Mouse (Mus musculus): Measurements from ENCODE around the gene Cluh. TPM values are rescaled to one million over a fixed set of nuclear protein-coding genes. Genes with fewer than 3 reads are reported as not detected.

Cluh gene
- polyA plus RNA-seq, 1 experiment from 2014 or later = 22.5 TPM

DNA sequence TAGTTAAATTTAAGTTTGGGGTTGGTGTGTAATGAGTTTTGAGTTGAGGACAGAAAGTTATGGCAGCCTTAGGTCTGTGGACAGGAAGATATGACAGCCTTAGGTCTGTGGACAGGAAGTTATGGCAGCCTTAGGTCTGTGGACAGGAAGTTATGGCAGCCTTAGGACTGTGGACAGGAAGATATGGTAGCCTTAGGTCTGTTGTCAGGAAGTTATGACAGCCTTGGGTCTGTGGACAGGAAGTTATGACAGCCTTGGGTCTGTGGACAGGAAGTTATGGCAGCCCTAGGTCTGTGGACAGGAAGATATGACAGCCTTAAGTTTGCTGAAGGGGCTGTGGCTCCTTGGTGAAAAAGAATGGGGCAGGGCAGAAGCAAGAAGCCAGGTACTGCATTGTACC, 24.0 kb upstream of the Cluh start:
- no peak overlapping the region for H3K4me2 ChIP-seq
- no peaks in the 10 kb centered on the region for H3K9me3 ChIP-seq
- H3K4me3 ChIP-seq = no peak overlapping the region
- H3K27ac ChIP-seq = no peak overlapping the region
- no peaks in the 10 kb centered on the region for H3K36me3 ChIP-seq
- no peaks in the 10 kb centered on the region for H3K4me1 ChIP-seq
- no peak overlapping the region for H3K9ac ChIP-seq
- no peak for ATAC-seq (ENCODE audit: insufficient number of reproducible peaks, insufficient read depth, low FRiP score, low TSS enrichment, low read depth)
- H3K27me3 ChIP-seq = peaks cover 21% of the 10 kb centered on the region

DNA sequence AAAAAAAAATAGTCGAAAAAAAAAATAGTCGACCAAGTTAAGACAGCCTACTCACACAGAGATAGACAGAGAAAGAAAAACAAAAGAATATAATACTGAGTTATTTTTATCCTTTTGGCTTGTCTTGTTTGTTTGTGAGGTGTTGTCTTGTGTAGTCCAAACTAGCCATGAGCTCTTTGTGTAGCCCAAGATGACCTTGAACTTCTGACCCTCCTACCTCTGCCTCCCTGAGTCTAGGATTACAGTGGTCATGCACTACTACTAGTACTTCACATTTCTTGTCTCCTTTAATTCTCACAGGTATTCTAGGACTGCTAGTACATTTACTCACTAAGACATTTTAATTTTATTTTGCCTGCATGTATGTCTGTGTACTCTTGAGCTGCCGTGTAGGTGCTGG, 21.8 kb upstream of the Cluh start:
- H3K9ac ChIP-seq = no peak overlapping the region
- H3K4me3 ChIP-seq = no peak overlapping the region
- ATAC-seq (ENCODE audit: insufficient number of reproducible peaks, insufficient read depth, low FRiP score, low TSS enrichment, low read depth) = no peak
- H3K27me3 ChIP-seq = peaks cover under 1% of the 10 kb centered on the region; the same call in 1 of the 2 replicates
- H3K36me3 ChIP-seq = no peaks in the 10 kb centered on the region
- H3K4me2 ChIP-seq = no peak overlapping the region
- no peak overlapping the region for H3K27ac ChIP-seq
- no peaks in the 10 kb centered on the region for H3K9me3 ChIP-seq
- H3K4me1 ChIP-seq = no peaks in the 10 kb centered on the region
- 72% methylated on average over 3 of the region's 3 CpGs for WGBS

- H3K36me3 ChIP-seq = no peaks in the 10 kb centered on the region
- no peak overlapping the region for H3K9ac ChIP-seq
- H3K9me3 ChIP-seq = no peaks in the 10 kb centered on the region
- H3K4me1 ChIP-seq = peaks cover 3% of the 10 kb centered on the region
- no peak overlapping the region for H3K4me2 ChIP-seq
- H3K4me3 ChIP-seq = no peak overlapping the region
- no peak overlapping the region for H3K27ac ChIP-seq
- ATAC-seq (ENCODE audit: insufficient number of reproducible peaks, insufficient read depth, low FRiP score, low TSS enrichment, low read depth) = no peak
- 70% methylated on average over 7 of the region's 7 CpGs for WGBS
- H3K27me3 ChIP-seq = peaks cover 2% of the 10 kb centered on the region; the same call in 1 of the 2 replicates
Observed at GRCm38 (mm10) chr11:74631880-74632789, 17.2 kb upstream of the Cluh start.

DNA sequence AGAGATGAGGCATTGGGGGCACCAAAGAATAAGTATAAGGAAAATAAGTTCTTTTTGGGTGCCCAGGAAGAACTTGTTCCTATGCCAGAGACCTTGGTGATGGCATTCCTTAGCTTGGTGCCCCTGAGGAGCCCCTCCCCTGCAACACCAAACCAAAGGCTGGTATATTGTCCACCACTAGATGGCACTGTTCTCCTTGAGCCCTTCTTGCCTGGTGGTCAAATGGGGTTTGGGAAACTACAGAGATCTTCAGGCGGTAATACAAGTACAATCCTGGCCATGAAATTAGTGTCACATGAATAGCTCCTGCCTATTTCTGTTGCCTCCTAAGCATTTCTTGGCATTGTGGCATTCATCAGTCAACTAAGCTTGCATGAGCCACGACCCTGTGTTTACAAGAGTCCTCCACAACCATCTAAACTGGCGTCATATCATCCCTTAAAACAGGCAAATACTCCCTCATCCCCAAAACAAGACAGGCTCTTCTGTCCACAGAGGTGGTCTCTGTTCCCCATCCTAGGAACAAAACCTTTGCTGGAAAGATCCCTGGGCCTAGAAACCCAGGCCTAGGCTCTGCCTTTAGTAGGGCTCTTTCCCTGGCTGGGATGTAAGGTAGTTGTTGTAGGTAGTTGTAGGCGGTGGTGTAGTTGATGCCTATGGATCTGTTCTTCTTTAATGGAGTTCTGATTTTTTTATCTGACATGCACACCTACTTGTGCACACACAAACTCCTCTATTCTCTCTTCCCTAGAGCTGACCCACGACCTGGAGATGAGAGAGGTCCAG, 14.6 kb upstream of the Cluh start:
- H3K4me2 ChIP-seq = no peak overlapping the region
- peaks cover 20% of the 10 kb centered on the region for H3K4me1 ChIP-seq
- no peak overlapping the region for H3K9ac ChIP-seq
- peaks cover 8% of the 10 kb centered on the region; the same call in 1 of the 2 replicates for H3K27me3 ChIP-seq
- H3K36me3 ChIP-seq = no peaks in the 10 kb centered on the region
- no peak for ATAC-seq (ENCODE audit: insufficient number of reproducible peaks, insufficient read depth, low FRiP score, low TSS enrichment, low read depth)
- no peak overlapping the region for H3K27ac ChIP-seq
- WGBS = 60% methylated on average over 5 of the region's 5 CpGs
- H3K9me3 ChIP-seq = no peaks in the 10 kb centered on the region
- no peak overlapping the region for H3K4me3 ChIP-seq

DNA sequence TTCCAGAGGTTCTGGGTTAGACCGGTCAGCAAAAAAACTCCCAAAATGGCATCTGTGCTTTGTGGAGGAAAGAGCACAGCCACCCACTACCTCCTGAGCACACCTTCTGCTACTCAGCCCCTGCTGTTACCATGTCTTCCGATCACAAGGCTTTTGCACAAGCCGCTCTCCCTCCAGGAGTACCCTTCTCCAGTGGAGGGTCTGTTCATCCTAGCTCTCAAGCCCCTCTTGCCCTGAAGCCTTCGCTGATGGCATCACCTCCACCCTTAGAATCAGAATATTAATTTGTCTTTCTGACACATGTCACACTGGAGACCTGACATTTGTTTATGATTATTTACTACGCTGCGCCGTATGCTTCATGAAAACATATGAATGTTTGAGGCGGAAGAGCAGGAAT, 11.8 kb upstream of the Cluh start:
- 19% methylated on average over 8 of the region's 8 CpGs for WGBS
- Histone ChIP-seq H3K4me2 (peak overlapping the region; percentile 90), H3K9ac (peak overlapping the region; percentile 89), H3K4me1 (peaks cover 20% of the 10 kb centered on the region), H3K4me3 (peak overlapping the region; percentile 83), H3K9me3 (no peaks in the 10 kb centered on the region), H3K27me3 (peaks cover 11% of the 10 kb centered on the region; the same call in 1 of the 2 replicates), H3K27ac (peak overlapping the region; percentile 94; the same call in 1 of the 2 replicates), H3K36me3 (no peaks in the 10 kb centered on the region)
- ATAC-seq (ENCODE audit: insufficient number of reproducible peaks, insufficient read depth, low FRiP score, low TSS enrichment, low read depth) = no peak

- H3K9me3 ChIP-seq = no peaks in the 10 kb centered on the region
- no peaks in the 10 kb centered on the region for H3K36me3 ChIP-seq
- ATAC-seq (ENCODE audit: insufficient number of reproducible peaks, insufficient read depth, low FRiP score, low TSS enrichment, low read depth) = peak; percentile 86
- H3K4me1 ChIP-seq = peaks cover 20% of the 10 kb centered on the region
- H3K9ac ChIP-seq = peak overlapping the region; percentile 89
- H3K4me2 ChIP-seq = peak overlapping the region; percentile 90
- peak overlapping the region; percentile 83 for H3K4me3 ChIP-seq
- peak overlapping the region; percentile 94 for H3K27ac ChIP-seq
- H3K27me3 ChIP-seq = peaks cover 11% of the 10 kb centered on the region; the same call in 1 of the 2 replicates
- WGBS = under 1% methylated on average over 86 of the region's 86 CpGs
Observed at GRCm38 (mm10) chr11:74637971-74638790, 11.1 kb upstream of the Cluh start.

DNA sequence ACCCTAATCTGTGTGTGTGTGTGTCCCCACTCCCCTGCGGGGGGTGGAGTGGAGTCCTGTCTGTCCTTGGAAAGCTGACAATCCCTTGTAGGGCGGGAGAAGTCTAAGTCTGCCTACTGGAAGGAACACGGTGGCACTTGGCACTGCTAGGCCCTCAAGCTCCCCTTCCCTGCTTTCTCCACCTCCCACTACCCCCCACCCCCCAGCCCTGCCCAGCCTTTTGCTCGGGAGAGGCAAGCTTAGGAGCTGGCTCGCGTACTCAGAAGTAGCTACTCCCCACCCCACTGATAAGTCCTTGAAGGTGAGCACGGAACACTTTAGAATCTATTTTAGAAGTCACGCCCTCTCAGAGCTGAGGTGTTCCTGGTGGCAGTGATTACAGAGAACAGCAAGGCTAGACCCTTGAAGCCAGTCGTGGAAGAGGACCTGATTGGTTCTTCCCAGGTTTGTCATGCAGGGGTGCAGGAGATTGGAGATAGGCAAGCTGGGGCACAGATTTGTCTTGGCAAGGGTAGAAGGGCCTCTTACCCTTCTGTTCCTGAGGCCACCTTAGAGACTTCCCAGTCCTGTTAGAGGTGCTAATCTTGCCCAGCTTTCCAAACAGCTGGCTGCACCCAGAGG, 10.4 kb upstream of the Cluh start:
- H3K4me1 ChIP-seq = peaks cover 20% of the 10 kb centered on the region
- H3K36me3 ChIP-seq = no peaks in the 10 kb centered on the region
- H3K9ac ChIP-seq = peak overlapping the region; percentile 89
- H3K27ac ChIP-seq = peak overlapping the region; percentile 94
- ATAC-seq (ENCODE audit: insufficient number of reproducible peaks, insufficient read depth, low FRiP score, low TSS enrichment, low read depth) = no peak
- H3K9me3 ChIP-seq = no peaks in the 10 kb centered on the region
- peaks cover 11% of the 10 kb centered on the region; the same call in 1 of the 2 replicates for H3K27me3 ChIP-seq
- 10% methylated on average over 9 of the region's 9 CpGs for WGBS
- H3K4me3 ChIP-seq = peak overlapping the region; percentile 83
- peak overlapping the region; percentile 90 for H3K4me2 ChIP-seq

DNA sequence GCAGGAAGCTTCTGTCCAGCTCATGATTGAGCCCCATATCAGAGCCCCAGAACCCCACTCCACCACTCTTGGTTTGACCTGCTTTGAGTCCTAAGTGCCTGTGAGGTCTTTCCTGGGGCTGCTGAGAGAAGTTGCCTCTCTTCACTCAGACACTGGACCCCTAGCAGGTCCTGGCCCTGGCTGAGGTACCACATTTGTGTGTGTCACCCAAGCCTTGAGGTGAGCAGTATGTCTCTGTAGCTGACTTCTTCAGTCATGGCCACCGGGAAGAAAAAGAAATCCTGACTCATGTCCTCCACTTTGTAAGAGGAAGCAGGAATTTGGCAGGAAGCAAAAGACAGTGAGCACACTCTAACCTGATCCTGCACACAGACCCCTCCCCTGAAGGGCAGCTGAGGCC, 9.7 kb upstream of the Cluh start:
- H3K9ac ChIP-seq = 0 out of 2 replicates have a peak overlapping the region, but pooled peaks have one; percentile 36
- WGBS = 64% methylated on average over 1 of the region's 1 CpGs
- H3K4me1 ChIP-seq = peaks cover 18% of the 10 kb centered on the region
- H3K9me3 ChIP-seq = no peaks in the 10 kb centered on the region
- no peak for ATAC-seq (ENCODE audit: insufficient number of reproducible peaks, insufficient read depth, low FRiP score, low TSS enrichment, low read depth)
- no peak overlapping the region for H3K27ac ChIP-seq
- H3K36me3 ChIP-seq = no peaks in the 10 kb centered on the region
- no peak overlapping the region for H3K4me3 ChIP-seq
- peak overlapping the region; percentile 90; the same call in 1 of the 2 replicates for H3K4me2 ChIP-seq
- peaks cover 11% of the 10 kb centered on the region; the same call in 1 of the 2 replicates for H3K27me3 ChIP-seq

GRCm38 (mm10) chr11:74647966-74648365, 1.3 kb upstream of the Cluh start:
- no peak overlapping the region for H3K4me3 ChIP-seq
- H3K9ac ChIP-seq = no peak overlapping the region
- H3K27me3 ChIP-seq = no peaks in the 10 kb centered on the region
- H3K9me3 ChIP-seq = no peaks in the 10 kb centered on the region
- peaks cover 36% of the 10 kb centered on the region for H3K4me1 ChIP-seq
- no peak overlapping the region for H3K27ac ChIP-seq
- WGBS = 78% methylated on average over 1 of the region's 1 CpGs
- H3K36me3 ChIP-seq = no peaks in the 10 kb centered on the region; the same call in 1 of the 2 replicates
- no peak overlapping the region for H3K4me2 ChIP-seq
- no peak for ATAC-seq (ENCODE audit: insufficient number of reproducible peaks, insufficient read depth, low FRiP score, low TSS enrichment, low read depth)

- peak; percentile 6; the same call in 1 of the 2 replicates for ATAC-seq (ENCODE audit: insufficient number of reproducible peaks, insufficient read depth, low FRiP score, low TSS enrichment, low read depth)
- Histone ChIP-seq H3K4me3 (peak overlapping the region; percentile 98), H3K27ac (peak overlapping the region; percentile 57), H3K27me3 (no peaks in the 10 kb centered on the region), H3K9ac (peak overlapping the region; percentile 89), H3K36me3 (peaks cover 3% of the 10 kb centered on the region), H3K4me2 (peak overlapping the region; percentile 89), H3K4me1 (peaks cover 41% of the 10 kb centered on the region), H3K9me3 (no peaks in the 10 kb centered on the region)
- 7% methylated on average over 1 of the region's 1 CpGs for WGBS
Observed at GRCm38 (mm10) chr11:74648676-74649075, 619 bp upstream of the Cluh start.
